Mouse (Mus musculus): ENCODE results near the gene Tcf23.

DNA sequence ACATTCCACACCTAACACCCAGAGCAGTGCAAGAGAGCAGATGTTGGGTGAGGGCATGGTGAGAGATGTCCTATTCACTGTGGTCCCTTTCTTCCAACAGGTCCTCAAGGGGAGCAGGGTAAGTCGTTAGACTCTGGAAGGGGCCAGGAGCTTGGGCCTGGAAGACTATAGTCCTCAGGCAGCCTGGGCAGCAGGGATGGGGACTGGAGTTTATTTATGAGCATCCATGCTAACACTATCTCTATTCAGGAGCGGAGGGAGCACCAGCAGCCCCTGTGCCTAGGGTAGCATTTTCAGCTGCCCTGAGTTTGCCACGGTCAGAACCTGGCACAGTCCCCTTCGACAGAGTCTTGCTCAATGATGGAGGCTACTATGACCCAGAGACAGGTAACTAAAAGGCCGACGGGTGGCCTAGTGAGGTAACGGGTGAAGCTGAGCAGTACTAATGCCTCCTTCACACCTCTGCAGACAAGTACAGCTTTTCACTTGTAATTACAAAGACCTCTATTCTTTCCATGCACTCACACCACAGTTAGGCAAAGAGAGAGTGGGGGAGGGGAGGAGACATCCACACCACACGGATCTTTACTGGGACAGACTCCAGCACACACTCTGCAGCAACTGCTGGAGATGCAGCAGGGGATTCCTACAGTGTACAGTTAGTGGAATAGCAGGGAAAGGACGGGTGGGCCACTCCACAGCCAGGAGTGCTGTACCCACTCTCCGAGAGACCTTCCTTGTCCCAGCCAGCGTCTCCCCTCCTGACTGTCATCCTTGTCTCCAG lies 48.4 kb upstream of the Tcf23 start:
- no peak for TF ChIP-seq UBTF (IDR thresholded peaks at IDR 0.05; ENCODE audit: low read depth, low read length)
- TF ChIP-seq KAT2A (IDR thresholded peaks at IDR 0.05; ENCODE audit: insufficient replicate concordance, low read length): no peak
- TF ChIP-seq POLR2A (IDR thresholded peaks at IDR 0.05; ENCODE audit: low read depth, low read length): no peak
- TF ChIP-seq MXI1 (IDR thresholded peaks at IDR 0.05; ENCODE audit: low read depth, low read length): no peak
- no peak for TF ChIP-seq CTCF (conservative IDR thresholded peaks at IDR 0.05 in 1 of 2, IDR thresholded peaks at IDR 0.05 in 1 of 2; ENCODE audit: low read depth in 2 of 2, low read length in 2 of 2)
- no peak for TF ChIP-seq USF2 (conservative IDR thresholded peaks at IDR 0.05; ENCODE audit: low read depth, low read length)
- TF ChIP-seq EP300 (IDR thresholded peaks at IDR 0.05; ENCODE audit: low read length): no peak
- TF ChIP-seq USF1 (IDR thresholded peaks at IDR 0.05; ENCODE audit: low read depth, low read length): no peak
- TF ChIP-seq ETS1 (conservative IDR thresholded peaks at IDR 0.05; ENCODE audit: low read depth, low read length): no peak
- TF ChIP-seq SIN3A (IDR thresholded peaks at IDR 0.05; ENCODE audit: low read length): no peak
- no peak for TF ChIP-seq IRF4 (IDR thresholded peaks at IDR 0.05; ENCODE audit: low read depth, low read length)
- no peak for TF ChIP-seq POLR2AphosphoS2 (IDR thresholded peaks at IDR 0.05; ENCODE audit: low read depth, low read length)
